Mouse (Mus musculus): Measurements from ENCODE around the gene Trappc3l. TPM values are rescaled to one million over a fixed set of nuclear protein-coding genes. Genes with fewer than 3 reads are reported as not detected.

Trappc3l gene
- total and polyA plus RNA-seq, 2 experiments, result not detected

DNA sequence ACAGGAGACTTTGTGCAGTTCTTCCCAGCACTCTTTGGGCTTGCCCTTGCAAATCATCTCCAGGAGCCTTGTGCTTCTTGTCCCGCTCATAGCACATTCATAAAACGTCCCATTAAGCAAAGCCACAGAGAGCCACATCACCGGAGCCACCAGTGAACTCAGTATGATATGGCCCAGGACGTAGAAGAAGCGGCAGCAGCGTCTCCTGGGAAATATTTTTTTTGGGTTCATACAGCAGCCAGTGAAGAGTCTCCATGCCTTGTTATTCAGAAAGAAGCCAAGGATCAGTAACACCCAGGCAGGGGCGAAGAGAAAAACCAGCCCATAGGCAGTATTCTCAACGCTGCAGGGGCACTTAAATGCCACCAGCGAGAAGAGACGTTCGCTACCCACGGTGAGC lies 58.6 kb downstream of the Trappc3l start:
- no peak overlapping the region; the same call in 1 of the 2 replicates for H3K4me3 ChIP-seq (ENCODE audit: insufficient read depth, low read depth, low read length)
- H3K9ac ChIP-seq (ENCODE audit: low read depth, low read length), result no peak overlapping the region
- 68% methylated on average over 12 of the region's 12 CpGs for WGBS
- no peaks in the 10 kb centered on the region for H3K79me2 ChIP-seq (ENCODE audit: control insufficient read depth, insufficient read depth, low read length)
- no peaks in the 10 kb centered on the region for H3K36me3 ChIP-seq (ENCODE audit: control insufficient read depth, insufficient read depth, low read length)
- 0 out of 2 replicates have a peak overlapping the region, but pooled peaks have one; percentile 3 for H3K27ac ChIP-seq (replicated peaks; ENCODE audit: insufficient read depth, low read depth, low read length)
- no peak for DNase-seq (ENCODE audit: extremely low read depth, low read depth, low spot score)
- no peaks in the 10 kb centered on the region for H3K27me3 ChIP-seq (ENCODE audit: control insufficient read depth, insufficient read depth, low read length)
- TF ChIP-seq CTCF (IDR thresholded peaks at IDR 0.05; ENCODE audit: low read depth, low read length) (no peak), POLR2A (IDR thresholded peaks at IDR 0.05; ENCODE audit: extremely low read depth, insufficient read depth, low read length) (no peak)
- no peaks in the 10 kb centered on the region; the same call in 1 of the 2 replicates for H3K4me1 ChIP-seq (ENCODE audit: control insufficient read depth, insufficient read depth, low read length)

DNA sequence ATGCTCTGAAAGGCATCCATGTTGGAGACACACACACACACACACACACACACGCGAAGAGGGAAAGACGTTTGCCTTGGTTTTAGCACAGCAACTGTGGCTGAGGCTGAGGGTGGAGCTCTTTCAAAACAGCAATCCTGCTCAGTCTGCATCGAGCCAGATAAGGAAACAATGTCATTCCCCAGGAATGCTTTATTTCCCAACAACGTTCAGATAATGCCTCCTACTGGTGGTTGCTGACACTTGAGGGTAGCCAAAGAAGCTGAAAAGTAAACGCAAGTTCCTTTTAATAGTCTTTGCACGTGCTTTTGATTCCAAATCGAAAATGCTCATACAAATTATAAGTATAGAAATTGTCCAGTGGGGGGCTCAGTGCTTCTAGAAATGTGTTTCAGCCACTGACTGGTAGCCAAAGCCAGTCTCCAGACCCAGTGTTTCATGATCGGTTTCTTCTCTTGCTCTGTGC lies 59.1 kb downstream of the Trappc3l start, which contains the start of gene Calhm5:
Calhm5 (minus strand) TSS at position 102 of the 466 bp plus-strand sequence.
- no peaks in the 10 kb centered on the region for H3K36me3 ChIP-seq (ENCODE audit: control insufficient read depth, insufficient read depth, low read length)
- 0 out of 2 replicates have a peak within 1 kb of the TSS, but pooled peaks have one; percentile 3 for H3K27ac ChIP-seq (replicated peaks; ENCODE audit: insufficient read depth, low read depth, low read length)
- TF ChIP-seq CTCF (IDR thresholded peaks at IDR 0.05; ENCODE audit: low read depth, low read length) (no peak), POLR2A (IDR thresholded peaks at IDR 0.05; ENCODE audit: extremely low read depth, insufficient read depth, low read length) (no peak)
- H3K9ac ChIP-seq (ENCODE audit: low read depth, low read length), result no peak within 1 kb of the TSS
- H3K27me3 ChIP-seq (ENCODE audit: control insufficient read depth, insufficient read depth, low read length), result no peaks in the 10 kb centered on the region
- WGBS, result 15% methylated on average over 9 of the region's 9 CpGs
- DNase-seq (ENCODE audit: extremely low read depth, low read depth, low spot score), result peak; percentile 50
- H3K4me1 ChIP-seq (ENCODE audit: control insufficient read depth, insufficient read depth, low read length), result no peaks in the 10 kb centered on the region; the same call in 1 of the 2 replicates
- no peak within 1 kb of the TSS; the same call in 1 of the 2 replicates for H3K4me3 ChIP-seq (ENCODE audit: insufficient read depth, low read depth, low read length)
- H3K79me2 ChIP-seq (ENCODE audit: control insufficient read depth, insufficient read depth, low read length), result no peaks in the 10 kb centered on the region

DNA sequence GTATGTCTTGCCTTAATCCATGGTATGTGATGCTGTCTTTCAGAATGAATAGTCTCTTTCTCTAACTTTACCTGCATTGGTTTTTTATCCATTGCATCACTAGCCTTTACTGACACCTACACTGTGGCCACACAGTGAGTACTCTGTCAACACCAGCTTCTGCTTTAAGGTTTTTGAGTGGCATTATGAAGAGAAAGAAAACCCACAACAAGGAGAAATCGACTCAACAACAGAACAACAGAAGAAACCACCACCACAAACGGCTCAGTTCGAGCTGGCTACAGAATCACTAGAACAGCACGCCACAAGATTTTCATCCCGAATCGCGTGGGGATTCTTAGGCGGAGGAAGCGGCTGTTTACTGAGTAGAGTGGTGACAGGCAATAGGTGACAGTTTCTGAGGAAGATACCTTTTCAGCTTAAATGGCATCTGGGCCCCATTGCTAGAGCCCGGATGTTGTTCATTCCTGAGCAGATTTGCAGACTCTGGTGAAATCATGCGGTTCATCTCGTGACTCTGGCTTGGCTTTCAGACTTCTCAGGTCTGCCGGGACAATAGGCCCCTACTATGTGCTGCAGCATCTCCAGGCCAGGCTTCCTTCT lies 73.6 kb downstream of the Trappc3l start:
- no peak for DNase-seq (ENCODE audit: extremely low read depth, low read depth, low spot score)
- 79% methylated on average over 13 of the region's 13 CpGs for WGBS

DNA sequence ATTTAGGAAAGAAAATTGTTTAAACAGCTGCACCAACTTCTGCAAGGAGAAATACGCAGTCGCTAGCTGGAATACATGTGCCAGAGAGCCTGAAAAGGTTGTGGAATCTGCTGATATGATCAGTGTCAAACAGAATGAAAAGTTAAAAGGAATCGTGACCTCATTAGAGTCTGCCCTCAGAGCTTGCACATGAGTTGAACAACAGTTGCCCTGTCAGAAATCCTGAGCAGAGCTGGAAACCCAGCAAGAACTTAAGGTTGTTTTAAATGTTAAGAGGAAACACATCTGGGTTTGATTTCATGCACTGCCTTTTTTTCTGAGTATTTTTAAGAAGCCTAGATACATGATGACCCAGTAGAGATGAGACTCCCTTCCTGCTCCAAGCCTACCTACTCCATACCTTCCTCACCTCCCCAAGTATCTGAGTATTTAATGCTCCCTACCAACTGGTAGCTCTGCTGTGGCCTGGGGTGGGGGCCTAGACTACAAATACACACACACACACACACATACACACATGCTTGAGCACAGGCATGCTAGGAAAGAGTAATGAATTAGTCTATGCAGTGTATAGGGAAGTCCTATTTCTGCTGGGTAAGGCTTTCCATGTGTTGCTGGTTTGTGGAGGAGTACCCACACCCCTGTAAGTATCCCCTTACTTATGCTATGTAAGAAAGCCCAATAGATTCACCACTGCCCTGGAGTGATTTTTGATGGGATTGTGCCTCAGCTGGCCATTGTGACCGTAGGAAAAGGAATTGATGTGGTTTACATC lies 74.8 kb downstream of the Trappc3l start:
- no peak overlapping the region for H3K9ac ChIP-seq (ENCODE audit: low read depth, low read length)
- no peak for TF ChIP-seq POLR2A (IDR thresholded peaks at IDR 0.05; ENCODE audit: extremely low read depth, insufficient read depth, low read length)
- TF ChIP-seq CTCF (IDR thresholded peaks at IDR 0.05; ENCODE audit: low read depth, low read length), result no peak
- no peaks in the 10 kb centered on the region for H3K79me2 ChIP-seq (ENCODE audit: control insufficient read depth, insufficient read depth, low read length)
- H3K4me3 ChIP-seq (ENCODE audit: insufficient read depth, low read depth, low read length), result no peak overlapping the region
- DNase-seq (ENCODE audit: extremely low read depth, low read depth, low spot score), result no peak
- H3K36me3 ChIP-seq (ENCODE audit: control insufficient read depth, insufficient read depth, low read length), result no peaks in the 10 kb centered on the region
- no peak overlapping the region for H3K27ac ChIP-seq (replicated peaks; ENCODE audit: insufficient read depth, low read depth, low read length)
- 87% methylated on average over 4 of the region's 4 CpGs for whole genome bisulfite sequencing
- no peaks in the 10 kb centered on the region for H3K4me1 ChIP-seq (ENCODE audit: control insufficient read depth, insufficient read depth, low read length)
- H3K27me3 ChIP-seq (ENCODE audit: control insufficient read depth, insufficient read depth, low read length), result no peaks in the 10 kb centered on the region

More for the DNA sequence above, 73.6 kb downstream of the Trappc3l start:
- H3K4me1 ChIP-seq (ENCODE audit: control insufficient read depth, insufficient read depth, low read length), result peaks cover 2% of the 10 kb centered on the region
- no peaks in the 10 kb centered on the region for H3K79me2 ChIP-seq (ENCODE audit: control insufficient read depth, insufficient read depth, low read length)
- H3K36me3 ChIP-seq (ENCODE audit: control insufficient read depth, insufficient read depth, low read length), result no peaks in the 10 kb centered on the region
- H3K4me3 ChIP-seq (ENCODE audit: insufficient read depth, low read depth, low read length), result no peak overlapping the region
- TF ChIP-seq POLR2A (IDR thresholded peaks at IDR 0.05; ENCODE audit: extremely low read depth, insufficient read depth, low read length) (no peak), CTCF (IDR thresholded peaks at IDR 0.05; ENCODE audit: low read depth, low read length) (no peak)
- H3K9ac ChIP-seq (ENCODE audit: low read depth, low read length), result no peak overlapping the region
- no peak overlapping the region for H3K27ac ChIP-seq (replicated peaks; ENCODE audit: insufficient read depth, low read depth, low read length)
- no peaks in the 10 kb centered on the region for H3K27me3 ChIP-seq (ENCODE audit: control insufficient read depth, insufficient read depth, low read length)

- Histone ChIP-seq H3K36me3 (ENCODE audit: control insufficient read depth, insufficient read depth, low read length) (no peaks in the 10 kb centered on the region), H3K4me1 (ENCODE audit: control insufficient read depth, insufficient read depth, low read length) (no peaks in the 10 kb centered on the region), H3K27me3 (ENCODE audit: control insufficient read depth, insufficient read depth, low read length) (no peaks in the 10 kb centered on the region), H3K79me2 (ENCODE audit: control insufficient read depth, insufficient read depth, low read length) (no peaks in the 10 kb centered on the region), H3K4me3 (ENCODE audit: insufficient read depth, low read depth, low read length) (no peak overlapping the region), H3K27ac (replicated peaks; ENCODE audit: insufficient read depth, low read depth, low read length) (no peak overlapping the region), H3K9ac (ENCODE audit: low read depth, low read length) (no peak overlapping the region)
- 60% methylated on average over 3 of the region's 3 CpGs for WGBS
- no peak for TF ChIP-seq POLR2A (IDR thresholded peaks at IDR 0.05; ENCODE audit: extremely low read depth, insufficient read depth, low read length)
- TF ChIP-seq CTCF (IDR thresholded peaks at IDR 0.05; ENCODE audit: low read depth, low read length), result no peak
- DNase-seq (ENCODE audit: extremely low read depth, low read depth, low spot score), result no peak
These were observed 79.7 kb downstream of the Trappc3l start for GRCm38 (mm10) chr10:34117131-34117530.
